Mouse (Mus musculus) C2C12 (cell line): ENCODE measurements around the gene Kif27. TPM values are rescaled to one million over a fixed set of nuclear protein-coding genes. Genes with fewer than 3 reads are reported as not detected.
"Not testable (repeated sequence)": the region's sequence is repeated elsewhere in the genome, so short reads cannot be mapped to it uniquely, and the experiment has no call there.

Experiments
- H3K27me3 ChIP-seq: one replicate; pipeline ENCODE4 v1.6.1; 2011; ENCODE audit not compliant: control insufficient read depth, insufficient read depth, insufficient read length
- H3K36me3 ChIP-seq: one replicate; pipeline ENCODE4 v1.6.1; 2011; ENCODE audit not compliant: control insufficient read depth, insufficient read depth
- H3K4me3 ChIP-seq: one replicate; pipeline ENCODE4 v1.5.1; 2011; ENCODE audit warnings: mild to moderate bottlenecking, control low read depth; ENCODE audit not compliant: poor library complexity, insufficient read depth, severe bottlenecking
- H3K79me2 ChIP-seq: one replicate; pipeline ENCODE4 v1.6.1; 2011; ENCODE audit not compliant: control insufficient read depth, insufficient read depth
- H3K79me3 ChIP-seq: one replicate; pipeline ENCODE4 v1.6.1; 2011; ENCODE audit warnings: low read depth, control low read depth
- H3ac ChIP-seq: one replicate; pipeline ENCODE3; 2011; ENCODE audit warnings: low read depth; ENCODE audit not compliant: control insufficient read depth, insufficient read length
- CEBPB ChIP-seq: IDR thresholded peaks from one replicate; pipeline ENCODE4 v1.6.1; 2011; ENCODE audit warnings: low read depth, mild to moderate bottlenecking, control low read depth, moderate library complexity
- CTCF ChIP-seq: IDR thresholded peaks from one replicate; pipeline ENCODE4 v1.5.1; 2011; ENCODE audit not compliant: control insufficient read depth, insufficient read depth, insufficient read length
- FOSL1 ChIP-seq: IDR thresholded peaks from one replicate; pipeline ENCODE4 v1.8.0; 2011; ENCODE audit warnings: mild to moderate bottlenecking, low read length; ENCODE audit not compliant: poor library complexity, insufficient read depth, severe bottlenecking
- MAX ChIP-seq: IDR thresholded peaks from one replicate; pipeline ENCODE4 v1.6.1; 2011; ENCODE audit warnings: mild to moderate bottlenecking, control low read depth
- MYOD1 ChIP-seq: IDR thresholded peaks from one replicate; pipeline ENCODE4 v1.6.1; 2011; ENCODE audit warnings: low read depth; ENCODE audit not compliant: control insufficient read depth, insufficient read length
- MYOG ChIP-seq: IDR thresholded peaks from one replicate; pipeline ENCODE4 v1.6.1; 2011; ENCODE audit not compliant: control insufficient read depth, insufficient read length; ENCODE audit errors: extremely low read depth
- USF1 ChIP-seq: IDR thresholded peaks from one replicate; pipeline ENCODE4 v1.6.1; 2011; ENCODE audit warnings: low read depth, mild to moderate bottlenecking, control low read depth, moderate library complexity
- long read RNA-seq, 2 experiments: library from polyadenylated mRNA; unstranded; transcript quantifications; one replicate each; pipeline ENCODE4 v2.0.0; 2019 to 2020
- polyA plus RNA-seq: library from polyadenylated mRNA; unstranded; fragments of >200 nt; fragmentation: generic; extraction: Trizol; gene quantifications from one replicate; pipeline ENCODE4 v1.2.1, GENCODE M21; 2012; ENCODE audit warnings: missing spikeins

Kif27 gene
- 0.01 TPM for polyA plus RNA-seq
- long read RNA-seq, experiment 1, result 0 reads
- long read RNA-seq, experiment 2, result 0 reads

- TF ChIP-seq MYOD1 (no peak), MYOG (no peak)
- Histone ChIP-seq H3K36me3 (no peaks in the 10 kb centered on the region), H3K4me3 (peak within 1 kb of the TSS; percentile 6), H3K27me3 (no peaks in the 10 kb centered on the region), H3K79me3 (no peaks in the 10 kb centered on the region), H3K79me2 (no peaks in the 10 kb centered on the region), H3ac (peak within 1 kb of the TSS; percentile 19)
These were observed at the start of gene Kif27 for GRCm38 (mm10) chr13:58358629-58359303. Kif27 (minus strand) TSS chr13:58359122.

DNA sequence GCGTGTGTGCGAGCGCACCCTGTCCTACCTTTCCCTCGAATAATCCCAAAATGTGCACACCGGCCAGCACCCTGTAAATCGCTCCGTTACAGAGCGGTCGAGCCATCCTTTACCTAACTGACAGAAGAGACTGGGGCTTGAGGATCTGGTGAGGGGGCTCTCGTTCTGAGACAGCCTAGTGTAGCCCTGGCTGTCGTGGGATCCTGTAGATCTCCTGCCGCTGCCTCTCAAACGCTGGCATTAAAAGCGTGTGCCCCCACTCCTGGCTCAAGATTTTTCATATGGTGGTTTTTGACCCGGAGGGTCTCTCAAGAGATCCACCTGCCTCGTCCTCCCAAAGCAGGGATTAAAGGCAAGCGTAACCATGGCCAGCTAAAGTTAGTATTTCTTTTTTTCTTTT is 44.3 kb upstream of the Kif27 start, which contains the start of gene Hnrnpk:
Gene Hnrnpk (minus strand): TSS at position 101 of the 400 bp plus-strand sequence.
- peaks cover 85% of the 10 kb centered on the region for H3K79me2 ChIP-seq
- H3K27me3 ChIP-seq, result not testable (repeated sequence)
- H3K79me3 ChIP-seq, result peaks cover 66% of the 10 kb centered on the region
- peak within 1 kb of the TSS; percentile 78 for H3K4me3 ChIP-seq
- H3ac ChIP-seq, result peak within 1 kb of the TSS; percentile 92
- H3K36me3 ChIP-seq, result peaks cover 46% of the 10 kb centered on the region

GRCm38 (mm10) chr13:58402744-58403110 is 43.8 kb upstream of the Kif27 start:
- Histone ChIP-seq H3K79me2 (peaks cover 91% of the 10 kb centered on the region), H3K79me3 (peaks cover 71% of the 10 kb centered on the region), H3K36me3 (peaks cover 51% of the 10 kb centered on the region), H3K4me3 (peak overlapping the region; percentile 78), H3K27me3 (no peaks in the 10 kb centered on the region), H3ac (peak overlapping the region; percentile 69)
- TF ChIP-seq MYOD1, result no peak
- no peak for TF ChIP-seq MAX
- TF ChIP-seq CTCF, result no peak
- TF ChIP-seq CEBPB, result no peak
- no peak for TF ChIP-seq MYOG

DNA sequence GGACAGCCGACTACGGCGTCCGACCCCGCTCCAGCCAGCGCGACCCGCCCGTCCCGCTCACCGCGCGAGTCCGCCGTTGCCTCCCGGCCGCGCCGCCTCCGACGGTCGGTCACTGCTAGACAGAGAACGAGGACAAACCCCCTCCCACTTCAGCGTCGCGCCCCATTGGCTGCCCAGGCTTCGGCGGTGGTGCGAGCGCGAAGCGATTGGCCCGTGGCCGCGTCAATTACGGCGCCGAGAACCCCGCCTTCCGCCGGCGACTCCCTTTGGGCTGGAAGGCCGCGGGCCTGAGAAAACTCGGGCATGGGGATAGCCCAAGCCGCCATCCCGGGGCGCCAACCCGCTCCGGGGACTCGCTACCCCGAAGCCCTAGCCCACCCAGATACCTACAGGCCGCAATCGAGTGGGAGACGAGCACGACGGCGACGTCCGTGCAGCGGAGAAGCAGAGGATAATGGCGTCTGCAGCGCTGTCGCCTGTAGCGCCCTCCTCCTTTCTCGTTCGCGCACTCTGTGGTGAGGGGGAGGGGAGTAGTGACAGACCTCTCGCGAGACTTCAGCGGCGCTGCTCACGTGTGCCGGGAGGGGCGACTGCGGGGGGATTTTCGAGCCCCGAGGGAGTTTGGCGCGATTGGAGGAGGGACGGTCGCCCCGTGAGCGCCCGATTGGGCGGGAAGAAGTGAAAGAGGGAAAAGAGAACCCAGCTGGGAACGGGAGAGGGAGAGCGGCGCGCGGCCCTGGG is 43.3 kb upstream of the Kif27 start, which contains the start of gene Rmi1:
Gene Rmi1 (plus strand): TSS at position 246 of the 741 bp plus-strand sequence.
- peaks cover 77% of the 10 kb centered on the region for H3K79me3 ChIP-seq
- peak within 1 kb of the TSS; percentile 92 for H3ac ChIP-seq
- TF ChIP-seq MYOD1 (no peak), CEBPB (no peak), USF1 (peak; percentile 90), CTCF (no peak), FOSL1 (no peak), MAX (peak; percentile 84), MYOG (no peak)

DNA sequence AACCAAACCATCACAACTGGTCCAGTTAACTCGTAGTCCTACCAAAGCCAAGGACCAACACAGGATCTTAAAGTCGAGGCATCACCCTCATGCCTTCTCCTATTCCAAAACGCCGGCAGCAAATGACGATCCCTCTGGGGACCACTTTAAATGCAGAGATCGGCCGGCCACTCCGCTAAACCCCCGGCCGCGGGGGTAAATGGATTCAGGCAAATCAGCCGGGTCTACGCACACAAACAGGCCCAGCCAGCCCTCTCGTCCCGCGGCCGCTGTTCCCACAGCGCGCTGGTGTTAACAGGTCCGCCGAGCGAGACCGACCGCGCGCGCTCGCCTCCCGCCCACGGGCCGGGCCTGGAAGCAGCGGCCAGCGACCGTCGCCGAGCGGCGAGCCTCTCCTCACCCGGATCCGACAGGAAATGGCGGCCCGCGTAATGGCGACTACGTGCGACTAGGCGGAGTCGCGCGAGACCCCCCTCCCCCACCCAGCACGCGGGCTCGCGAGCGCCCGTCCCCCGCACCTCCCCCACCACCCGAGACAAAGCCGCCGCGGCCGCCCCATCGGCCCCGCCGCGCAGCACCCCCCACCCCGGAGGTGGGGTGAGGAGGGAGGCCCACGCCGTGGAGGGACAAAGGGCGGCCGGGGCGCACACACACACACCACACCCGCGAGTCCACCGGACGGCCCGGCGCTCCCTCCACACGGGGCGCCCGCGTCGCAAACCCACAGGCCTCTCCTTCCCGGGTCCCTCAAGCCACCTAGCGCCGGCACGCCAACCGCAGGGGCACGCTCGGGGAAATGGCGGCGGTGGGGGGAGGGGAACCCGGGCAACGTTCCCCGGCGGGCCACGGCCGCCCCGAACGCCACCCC is 42.4 kb upstream of the Kif27 start:
- Histone ChIP-seq H3K4me3 (peak overlapping the region; percentile 78), H3K79me3 (peaks cover 78% of the 10 kb centered on the region), H3K36me3 (peaks cover 55% of the 10 kb centered on the region), H3K27me3 (no peaks in the 10 kb centered on the region), H3ac (peak overlapping the region; percentile 92), H3K79me2 (peaks cover 99% of the 10 kb centered on the region)
- no peak for TF ChIP-seq MYOG
- TF ChIP-seq MAX, result peak; percentile 16

More for the DNA sequence above, 43.3 kb upstream of the Kif27 start, which contains the start of gene Rmi1:
- Histone ChIP-seq H3K79me2 (peaks cover 96% of the 10 kb centered on the region), H3K4me3 (peak within 1 kb of the TSS; percentile 78), H3K27me3 (no peaks in the 10 kb centered on the region), H3K36me3 (peaks cover 51% of the 10 kb centered on the region)

GRCm38 (mm10) chr13:58400576-58400975 is 41.7 kb upstream of the Kif27 start:
- Histone ChIP-seq H3K79me3 (peaks cover 75% of the 10 kb centered on the region), H3K4me3 (peak overlapping the region; percentile 78), H3K27me3 (no peaks in the 10 kb centered on the region), H3K36me3 (peaks cover 57% of the 10 kb centered on the region), H3ac (peak overlapping the region; percentile 54), H3K79me2 (peaks cover 99% of the 10 kb centered on the region)
- TF ChIP-seq MYOG (no peak), MAX (no peak), FOSL1 (no peak), CTCF (no peak), CEBPB (no peak), MYOD1 (no peak), USF1 (no peak)
